Mouse (Mus musculus) limb, embryonic 14.5 days (tissue): Measurements from ENCODE around the gene Duxbl2. TPM values are rescaled to one million over a fixed set of nuclear protein-coding genes. Genes with fewer than 3 reads are reported as not detected.
"Not testable (repeated sequence)": the region's sequence is repeated elsewhere in the genome, so short reads cannot be mapped to it uniquely, and the experiment has no call there.

Source experiments
- ATAC-seq: fragments of 200-750 bp; cut with Nextera tagmentation; 2 replicates; pipeline ENCODE4 v1.8.0; 2017; ENCODE audit warnings: low read depth, moderate number of reproducible peaks, moderate TSS enrichment; ENCODE audit not compliant: low FRiP score
- DNase-seq: peaks from one replicate; pipeline ENCODE4 v3.0.0-alpha.2; 2015; ENCODE audit warnings: low spot score
- H3K27ac ChIP-seq: fragments of 300-500 bp; sonication (generic); replicated peaks from 2 replicates; pipeline ENCODE4 v1.5.1; 2014; ENCODE audit warnings: low read depth, mild to moderate bottlenecking, low read length, moderate library complexity, mixed read lengths
- H3K27me3 ChIP-seq: fragments of 300-500 bp; sonication (generic); 2 replicates; pipeline ENCODE4 v1.6.1; 2014; ENCODE audit warnings: low read length, mixed read lengths; ENCODE audit not compliant: control insufficient read depth, insufficient read depth
- H3K36me3 ChIP-seq: fragments of 300-500 bp; sonication (generic); 2 replicates; pipeline ENCODE4 v1.6.1; 2014; ENCODE audit warnings: mild to moderate bottlenecking, low read length, moderate library complexity, mixed read lengths; ENCODE audit not compliant: control insufficient read depth, insufficient read depth
- H3K4me1 ChIP-seq: fragments of 300-500 bp; sonication (generic); 2 replicates; pipeline ENCODE4 v1.6.1; 2014; ENCODE audit warnings: antibody characterized with exemption, low read length, mixed read lengths; ENCODE audit not compliant: control insufficient read depth, insufficient read depth
- H3K4me2 ChIP-seq: fragments of 300-500 bp; sonication (generic); replicated peaks from 2 replicates; pipeline ENCODE4 v1.6.1; 2014; ENCODE audit warnings: low read depth, mild to moderate bottlenecking, low read length, moderate library complexity; ENCODE audit not compliant: severe bottlenecking
- H3K4me3 ChIP-seq: fragments of 300-500 bp; sonication (generic); replicated peaks from 2 replicates; pipeline ENCODE4 v1.5.1; 2014; ENCODE audit warnings: low read length
- H3K9ac ChIP-seq: fragments of 300-500 bp; sonication (generic); 2 replicates; pipeline ENCODE4 v1.6.1; 2014; ENCODE audit warnings: mild to moderate bottlenecking, low read depth, low read length, moderate library complexity; ENCODE audit not compliant: severe bottlenecking
- H3K9me3 ChIP-seq: fragments of 300-500 bp; sonication (generic); 2 replicates; pipeline ENCODE4 v1.6.1; 2016; ENCODE audit warnings: low read length; ENCODE audit not compliant: control insufficient read depth
- WGBS: fragments of 180-500 bp; shearing (Covaris S2); extraction: QIAGEN DNeasy Blood & Tissue Kit; methylation state at CpG from one replicate; pipeline ENCODE4 v1.1.7; 2014; 5-methylcytosine and 5-hydroxymethylcytosine counted together
- polyA plus RNA-seq, 2 experiments: library from polyadenylated mRNA; depleted of rRNA in 1 of 2; stranded (reverse) in 1 of 2; unstranded in 1 of 2; fragments of >200 nt; fragmentation: Nextera tagmentation in 1 of 2; extraction: Ambion mirVana in 1 of 2; gene quantifications; 2 replicates each; pipeline versions ENCODE4 v1.2.1 to v1.2.3; 2012 to 2014

The Duxbl2 gene
- polyA plus RNA-seq (2012; rRNA removed) (not detected in 2 replicates), polyA plus RNA-seq (2014; fragmentation: Nextera tagmentation; extraction: Ambion mirVana) (0.21 and 3.2 TPM in 2 replicates)

DNA sequence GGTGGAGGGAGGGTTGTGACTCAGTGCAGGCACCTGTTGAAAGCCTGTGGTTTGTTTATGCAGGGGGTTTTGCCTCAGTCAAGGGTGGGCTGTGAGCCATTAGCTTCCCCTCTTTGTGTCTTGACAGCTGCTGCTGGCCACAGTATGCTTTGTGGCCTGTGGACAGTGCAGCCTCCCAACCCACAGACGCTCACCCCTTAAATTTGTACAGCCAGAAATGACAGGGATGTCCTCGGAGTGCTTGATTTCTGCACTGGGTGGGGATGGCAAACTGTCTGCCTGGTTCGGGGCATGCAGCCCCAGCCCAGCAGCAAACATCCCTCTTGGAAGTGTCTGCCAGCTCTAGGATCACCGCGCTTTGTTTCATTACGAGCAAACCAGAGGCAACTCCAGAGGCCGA lies at the start of gene Duxbl2:
TSS of gene Duxbl2 (plus strand) at position 200 of the 400 bp plus-strand sequence.
- H3K4me1 ChIP-seq, H3K27me3 ChIP-seq, H3K4me2 ChIP-seq, H3K9me3 ChIP-seq, H3K9ac ChIP-seq, DNase-seq, H3K4me3 ChIP-seq, H3K36me3 ChIP-seq, H3K27ac ChIP-seq: not testable (repeated sequence)
- no CpG with 5 or more reads among the region's 7 CpGs for WGBS
- ATAC-seq = peak; percentile 58; the same call in 1 of the 2 replicates

DNA sequence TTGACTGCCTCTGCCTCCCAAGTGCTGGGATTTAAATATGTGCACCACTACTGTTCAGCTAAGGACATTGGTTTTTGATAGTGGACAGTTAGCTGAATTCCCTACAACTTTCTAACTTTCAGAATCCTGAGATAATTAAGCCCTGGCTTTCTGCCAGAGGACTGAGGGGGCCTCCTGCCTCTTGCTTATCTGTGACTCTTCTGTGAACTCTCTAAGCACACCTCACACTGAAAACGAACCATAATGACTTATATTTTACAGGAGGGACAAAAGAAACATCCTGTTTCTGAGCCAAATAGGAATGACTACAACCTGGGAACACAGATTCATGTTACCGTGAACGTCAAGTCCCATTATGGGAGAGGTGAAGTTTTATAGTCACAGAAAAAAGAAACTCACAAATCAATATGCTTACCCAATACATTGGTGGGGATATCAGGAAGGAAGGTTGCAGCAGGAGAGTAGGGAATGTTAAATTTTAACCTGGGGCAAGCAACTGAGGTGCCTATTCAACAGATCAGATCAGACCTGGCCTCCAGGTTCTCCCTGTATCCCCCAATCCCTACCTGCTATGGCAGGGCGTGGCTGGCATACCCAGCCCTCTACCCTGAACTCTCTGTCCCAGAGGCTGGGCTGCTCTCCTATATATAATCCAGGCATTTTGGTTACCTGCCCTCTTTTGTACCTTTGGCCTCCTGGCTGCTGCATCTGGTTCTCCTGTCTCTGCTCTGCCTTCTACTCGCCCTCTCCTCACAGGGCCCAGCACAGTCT lies 41.3 kb upstream of the Duxbl2 start:
- DNase-seq, H3K36me3 ChIP-seq, H3K4me3 ChIP-seq, H3K4me1 ChIP-seq, H3K4me2 ChIP-seq, H3K27ac ChIP-seq, H3K9me3 ChIP-seq, H3K27me3 ChIP-seq, H3K9ac ChIP-seq, ATAC-seq: not testable (repeated sequence)
- WGBS = no CpG with 5 or more reads among the region's 5 CpGs

DNA sequence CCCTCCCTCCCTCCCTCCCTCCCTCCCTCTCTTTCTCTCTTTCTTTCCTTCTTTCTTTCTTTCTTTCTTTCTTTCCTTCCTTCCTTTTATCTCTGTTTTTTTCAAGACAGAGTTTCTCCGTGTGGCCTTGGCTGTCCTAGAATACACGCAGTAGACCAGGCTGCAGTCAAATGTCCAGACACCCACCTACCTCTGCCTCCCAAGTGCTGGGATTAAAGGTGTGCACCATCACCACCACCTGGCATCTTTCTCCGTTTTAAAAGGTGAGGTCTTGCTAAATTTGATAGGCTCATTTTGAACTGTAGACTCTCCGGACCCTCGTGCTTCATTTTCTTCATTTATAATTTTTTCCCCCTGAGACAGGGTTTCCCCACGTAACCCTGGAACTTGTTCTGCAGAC lies 36.9 kb upstream of the Duxbl2 start, which contains the start of gene Cphx2:
TSS of gene Cphx2 (plus strand) at position 301 of the 400 bp plus-strand sequence.
- not testable (repeated sequence) for H3K27me3 ChIP-seq, H3K27ac ChIP-seq, H3K36me3 ChIP-seq, H3K4me3 ChIP-seq, DNase-seq, H3K4me1 ChIP-seq, H3K9me3 ChIP-seq, H3K9ac ChIP-seq, H3K4me2 ChIP-seq, ATAC-seq
- WGBS = no CpG with 5 or more reads among the region's 6 CpGs

DNA sequence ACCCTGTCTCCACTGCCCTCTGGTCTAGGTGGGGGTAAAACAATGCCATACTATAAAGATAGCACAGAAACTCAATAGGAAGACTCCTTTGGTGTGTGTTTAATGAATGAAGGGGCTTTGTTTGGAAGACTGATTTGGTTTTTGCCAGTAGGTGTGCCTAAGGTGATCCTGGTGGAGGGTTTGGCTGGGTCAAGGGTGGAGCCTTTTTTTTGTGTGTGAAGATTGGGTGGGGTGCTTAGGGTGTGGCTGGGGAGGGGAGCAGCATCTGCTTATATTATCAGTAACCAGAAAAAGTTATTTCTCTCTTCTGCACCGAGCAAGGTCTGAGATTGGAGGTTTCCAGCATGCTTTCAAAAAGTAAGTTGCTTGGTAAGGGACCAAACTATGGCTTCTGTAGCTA lies 36.2 kb upstream of the Duxbl2 start, which contains the start of gene Cphx3:
TSS of gene Cphx3 (plus strand) at position 301 of the 400 bp plus-strand sequence.
- H3K9ac ChIP-seq, DNase-seq, H3K9me3 ChIP-seq, ATAC-seq, H3K4me3 ChIP-seq, H3K4me2 ChIP-seq, H3K27me3 ChIP-seq, H3K27ac ChIP-seq, H3K36me3 ChIP-seq, H3K4me1 ChIP-seq: not testable (repeated sequence)
- no CpG with 5 or more reads among the region's 1 CpGs for WGBS

DNA sequence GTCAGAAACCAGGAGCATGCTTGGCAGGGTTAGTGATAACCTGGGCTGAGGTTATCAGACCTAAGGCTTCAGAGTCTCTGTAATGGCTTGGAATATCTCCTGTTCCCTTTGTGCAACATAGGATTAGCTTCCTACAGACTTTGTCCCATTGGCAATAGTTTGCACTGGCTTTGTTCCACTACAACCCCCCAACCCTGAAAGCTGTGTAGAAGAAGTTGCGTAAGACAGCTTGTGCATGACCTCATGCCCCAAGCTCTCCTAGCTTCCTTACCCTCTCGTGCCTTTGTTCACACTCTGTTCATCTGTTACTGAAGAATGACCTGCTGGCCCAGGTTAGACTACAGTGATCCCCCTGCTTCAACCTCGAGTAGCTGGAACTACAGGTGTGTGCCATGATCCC lies 20.5 kb upstream of the Duxbl2 start:
- ATAC-seq, DNase-seq, H3K9me3 ChIP-seq, H3K36me3 ChIP-seq, H3K4me1 ChIP-seq, H3K4me3 ChIP-seq, H3K27me3 ChIP-seq, H3K4me2 ChIP-seq, H3K27ac ChIP-seq, H3K9ac ChIP-seq: not testable (repeated sequence)
- no CpG with 5 or more reads among the region's 3 CpGs for WGBS

DNA sequence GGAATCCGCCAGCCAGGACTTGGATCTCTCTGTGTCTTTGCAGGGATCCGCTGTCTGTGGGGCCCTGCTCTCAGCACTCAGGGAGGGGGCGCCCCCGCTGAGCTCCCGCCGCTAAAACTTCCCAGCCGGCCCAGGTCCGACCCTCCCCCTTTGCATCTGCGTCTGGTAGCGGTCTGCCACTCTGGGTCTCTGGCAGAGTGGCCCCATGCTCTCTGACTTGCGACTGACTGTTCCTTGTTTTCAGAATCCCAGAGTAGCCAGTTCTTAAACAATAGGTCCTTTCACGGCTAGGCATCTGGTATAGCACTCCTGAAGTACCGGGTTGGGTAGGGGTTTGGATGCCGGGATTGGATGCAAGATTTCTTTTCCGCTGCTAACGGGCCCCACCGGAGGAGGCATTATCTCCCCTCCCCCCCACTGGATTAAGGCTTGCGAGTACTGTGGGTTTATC lies 426 bp downstream of the Duxbl2 start:
- not testable (repeated sequence) for H3K27ac ChIP-seq, H3K36me3 ChIP-seq, H3K4me2 ChIP-seq, DNase-seq, H3K9ac ChIP-seq, H3K9me3 ChIP-seq, H3K27me3 ChIP-seq, H3K4me1 ChIP-seq, H3K4me3 ChIP-seq
- WGBS = no CpG with 5 or more reads among the region's 18 CpGs
- peak; percentile 91 for ATAC-seq

DNA sequence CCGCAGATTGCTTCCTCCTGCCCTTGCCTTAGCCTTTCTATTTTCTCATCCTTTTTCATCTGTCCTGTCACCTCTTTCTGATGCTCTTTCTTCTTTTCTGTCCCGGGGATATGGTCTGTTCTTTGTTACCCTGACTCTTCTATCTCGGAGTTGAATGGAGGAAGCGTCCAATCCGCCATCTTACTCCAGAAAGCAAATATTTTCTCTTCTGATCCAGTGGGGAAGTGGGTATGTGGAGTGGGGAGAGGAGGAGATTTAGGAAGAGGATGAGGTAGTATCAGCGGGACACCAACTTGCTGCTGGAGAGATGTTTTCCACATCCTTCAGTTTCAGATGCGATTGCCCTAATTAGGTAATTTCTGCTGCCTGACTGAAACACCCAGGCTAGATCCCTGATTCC lies 946 bp downstream of the Duxbl2 start:
- H3K9me3 ChIP-seq, H3K27ac ChIP-seq, H3K4me3 ChIP-seq, H3K4me2 ChIP-seq, DNase-seq, H3K4me1 ChIP-seq, H3K27me3 ChIP-seq, H3K9ac ChIP-seq, H3K36me3 ChIP-seq: not testable (repeated sequence)
- ATAC-seq = peak; percentile 42; the same call in 1 of the 2 replicates
- no CpG with 5 or more reads among the region's 7 CpGs for WGBS

DNA sequence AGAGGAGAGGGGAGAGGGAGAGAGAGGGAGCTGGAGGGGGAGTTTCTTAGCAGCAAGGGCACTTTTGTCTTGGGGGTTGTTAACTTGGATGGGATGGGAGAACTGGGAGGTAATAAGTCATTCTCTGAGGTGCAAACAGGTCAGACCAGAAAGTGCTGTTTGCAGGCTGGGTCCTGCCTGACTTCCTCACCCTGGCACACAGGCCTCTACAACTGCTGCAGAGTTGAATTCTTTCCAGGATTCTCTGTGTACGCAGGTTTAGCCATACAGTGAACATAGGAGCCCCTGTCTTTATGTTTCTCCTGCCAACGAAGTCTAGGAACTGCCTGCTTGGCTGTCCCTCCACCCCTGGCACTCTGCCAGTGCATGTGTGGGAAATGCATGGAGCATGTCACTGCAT lies 28.9 kb downstream of the Duxbl2 start:
- not testable (repeated sequence) for H3K4me2 ChIP-seq, H3K27ac ChIP-seq, H3K4me1 ChIP-seq, ATAC-seq, H3K9ac ChIP-seq, H3K27me3 ChIP-seq, DNase-seq, H3K36me3 ChIP-seq, H3K4me3 ChIP-seq, H3K9me3 ChIP-seq
- WGBS = no CpG with 5 or more reads among the region's 2 CpGs
